Mouse (Mus musculus) adrenal gland, postnatal 10 days (tissue): ENCODE results near the gene Il10. TPM values are rescaled to one million over a fixed set of nuclear protein-coding genes. Genes with fewer than 3 reads are reported as not detected.
"Not testable (repeated sequence)": the region's sequence is repeated elsewhere in the genome, so short reads cannot be mapped to it uniquely, and the experiment has no call there.

Experiments
- DNase-seq: peaks from one replicate; pipeline ENCODE4 v3.0.0; 2021; ENCODE audit warnings: mixed read lengths
- total RNA-seq, 2 experiments: library from RNA; stranded (reverse); gene quantifications; 2 replicates each; pipeline ENCODE4 v1.2.3; 2021

Il10 gene
- total RNA-seq, 2 experiments from 2014 or later = not detected

- no peak for DNase-seq
Observed at GRCm38 (mm10) chr1:131020425-131021310, 1.0 kb downstream of the Il10 start.

- DNase-seq = no peak
Observed at GRCm38 (mm10) chr1:131021438-131021837, 1.8 kb downstream of the Il10 start.

- no peak for DNase-seq
Observed at GRCm38 (mm10) chr1:131021900-131022590, 2.4 kb downstream of the Il10 start.

GRCm38 (mm10) chr1:131022591-131023249 lies 3.1 kb downstream of the Il10 start:
- no peak for DNase-seq

- not testable (repeated sequence) for DNase-seq
Observed at GRCm38 (mm10) chr1:131023250-131023858, 3.7 kb downstream of the Il10 start.

- DNase-seq = no peak
Observed at GRCm38 (mm10) chr1:131024900-131025842, 5.5 kb downstream of the Il10 start.

GRCm38 (mm10) chr1:131025843-131026190 lies 6.2 kb downstream of the Il10 start:
- no peak for DNase-seq

GRCm38 (mm10) chr1:131029215-131029614 lies 9.6 kb downstream of the Il10 start:
- DNase-seq = no peak

- no peak for DNase-seq
Observed at GRCm38 (mm10) chr1:131030261-131030660, 10.6 kb downstream of the Il10 start.

- no peak for DNase-seq
Observed at GRCm38 (mm10) chr1:131031267-131031666, 11.6 kb downstream of the Il10 start.

- no peak for DNase-seq
Observed at GRCm38 (mm10) chr1:131038001-131038400, 18.4 kb downstream of the Il10 start.

- no peak for DNase-seq
Observed at GRCm38 (mm10) chr1:131038415-131039017, 18.9 kb downstream of the Il10 start.

- no peak for DNase-seq
Observed at GRCm38 (mm10) chr1:131039479-131039878, 19.8 kb downstream of the Il10 start.

GRCm38 (mm10) chr1:131042263-131042662 lies 22.6 kb downstream of the Il10 start:
- DNase-seq = no peak

- no peak for DNase-seq
Observed at GRCm38 (mm10) chr1:131042721-131043120, 23.1 kb downstream of the Il10 start.

- DNase-seq = no peak
Observed at GRCm38 (mm10) chr1:131043636-131044035, 24.0 kb downstream of the Il10 start.

- DNase-seq = no peak
Observed at GRCm38 (mm10) chr1:131045723-131046355, 26.2 kb downstream of the Il10 start.

GRCm38 (mm10) chr1:131046607-131047006 lies 27.0 kb downstream of the Il10 start:
- DNase-seq = no peak

GRCm38 (mm10) chr1:131048121-131048863 lies 28.6 kb downstream of the Il10 start:
- DNase-seq = no peak

GRCm38 (mm10) chr1:131048946-131049345 lies 29.3 kb downstream of the Il10 start:
- DNase-seq = no peak
